Mouse (Mus musculus) lung, adult 2 months (tissue): ENCODE data around the gene Gimap9. TPM values are rescaled to one million over a fixed set of nuclear protein-coding genes. Genes with fewer than 3 reads are reported as not detected.
"Not testable (repeated sequence)": the region's sequence is repeated elsewhere in the genome, so short reads cannot be mapped to it uniquely, and the experiment has no call there.

Experiments used
- DNase-seq: peaks from one replicate; pipeline ENCODE4 v3.0.0; 2022
- H3K4me1 ChIP-seq: fragments of 200-500 bp; 2 replicates; pipeline ENCODE4 v1.6.1; 2011; ENCODE audit warnings: low read length; ENCODE audit not compliant: control insufficient read depth, insufficient read depth
- H3K4me3 ChIP-seq: fragments of 200-500 bp; replicated peaks from 2 replicates; pipeline ENCODE3; 2011; ENCODE audit warnings: low read depth, mild to moderate bottlenecking, control low read depth, low read length; ENCODE audit errors: extremely low read depth
- CTCF ChIP-seq: fragments of 200-500 bp; IDR thresholded peaks from 2 replicates; pipeline ENCODE4 v1.5.1; 2011; ENCODE audit warnings: mild to moderate bottlenecking, low read length, control low read depth; ENCODE audit not compliant: insufficient read depth
- POLR2A ChIP-seq: fragments of 200-500 bp; IDR thresholded peaks from 2 replicates; pipeline ENCODE4 v1.6.1; 2011; ENCODE audit warnings: low read depth, mild to moderate bottlenecking, control low read depth, low read length, borderline replicate concordance; ENCODE audit errors: extremely low read depth
- WGBS: fragments of 180-500 bp; shearing (Covaris S2); methylation state at CpG from one replicate; pipeline ENCODE4 v1.1.7; 2018; 5-methylcytosine and 5-hydroxymethylcytosine counted together
- polyA plus RNA-seq: library from polyadenylated mRNA; depleted of rRNA; stranded (reverse); fragments of >200 nt; gene quantifications from 2 replicates; pipeline ENCODE4 v1.2.3, GENCODE M21; 2012

The Gimap9 gene
- polyA plus RNA-seq, 1 experiment: 5.2 TPM

GRCm38 (mm10) chr6:48678391-48678790 is 2.5 kb downstream of the Gimap9 start:
- Histone ChIP-seq H3K4me1 (peaks cover 4% of the 10 kb centered on the region), H3K4me3 (no peak overlapping the region)
- TF ChIP-seq POLR2A: no peak
- no peak for TF ChIP-seq CTCF
- DNase-seq: no peak
- 48% methylated on average over 4 of the region's 4 CpGs for WGBS

GRCm38 (mm10) chr6:48679701-48680100 is 3.8 kb downstream of the Gimap9 start:
- no peak for DNase-seq

GRCm38 (mm10) chr6:48680421-48680820 is 4.5 kb downstream of the Gimap9 start:
- 77% methylated on average over 5 of the region's 5 CpGs for WGBS
- no peak for TF ChIP-seq CTCF
- TF ChIP-seq POLR2A: no peak

More at GRCm38 (mm10) chr6:48679701-48680100, 3.8 kb downstream of the Gimap9 start:
- WGBS: 79% methylated on average over 6 of the region's 6 CpGs
- TF ChIP-seq CTCF (no peak), POLR2A (no peak)
- Histone ChIP-seq H3K4me3 (no peak overlapping the region), H3K4me1 (peaks cover 4% of the 10 kb centered on the region)

GRCm38 (mm10) chr6:48681472-48682090 is 5.7 kb downstream of the Gimap9 start:
- no peak for TF ChIP-seq CTCF
- peaks cover 2% of the 10 kb centered on the region for H3K4me1 ChIP-seq
- 42% methylated on average over 3 of the region's 3 CpGs for WGBS
- H3K4me3 ChIP-seq: no peak overlapping the region
- DNase-seq: no peak

More at GRCm38 (mm10) chr6:48680421-48680820, 4.5 kb downstream of the Gimap9 start:
- H3K4me3 ChIP-seq: no peak overlapping the region
- no peak for DNase-seq
- peaks cover 4% of the 10 kb centered on the region for H3K4me1 ChIP-seq

GRCm38 (mm10) chr6:48682271-48682670 is 6.3 kb downstream of the Gimap9 start:
- Histone ChIP-seq H3K4me1 (peaks cover 2% of the 10 kb centered on the region), H3K4me3 (no peak overlapping the region)
- no peak for TF ChIP-seq POLR2A
- no peak for TF ChIP-seq CTCF
- 63% methylated on average over 4 of the region's 4 CpGs for WGBS
- DNase-seq: no peak

GRCm38 (mm10) chr6:48683263-48683821 is 7.4 kb downstream of the Gimap9 start:
- not testable (repeated sequence) for H3K4me3 ChIP-seq, DNase-seq, H3K4me1 ChIP-seq
- 86% methylated on average over 4 of the region's 4 CpGs for WGBS

- peak; percentile 21; the same call in 1 of the 2 replicates for TF ChIP-seq POLR2A
- TF ChIP-seq CTCF: no peak
- peaks cover 4% of the 10 kb centered on the region for H3K4me1 ChIP-seq
- DNase-seq: no peak
- 32% methylated on average over 5 of the region's 5 CpGs for WGBS
- H3K4me3 ChIP-seq: peak within 1 kb of the TSS; percentile 63
Measured at GRCm38 (mm10) chr6:48684319-48684718, 8.4 kb downstream of the Gimap9 start, which contains the start of gene Gimap4. TSS of gene Gimap4 (plus strand) at chr6:48684549.

GRCm38 (mm10) chr6:48684806-48685205 is 8.9 kb downstream of the Gimap9 start:
- DNase-seq: no peak
- Histone ChIP-seq H3K4me1 (peaks cover 4% of the 10 kb centered on the region), H3K4me3 (peak overlapping the region; percentile 63)
- WGBS: 37% methylated on average over 4 of the region's 4 CpGs
- TF ChIP-seq CTCF (no peak), POLR2A (0 out of 2 replicates have a peak, but pooled peaks have one; percentile 19)

- peak overlapping the region; percentile 63 for H3K4me3 ChIP-seq
- TF ChIP-seq POLR2A: no peak
- TF ChIP-seq CTCF: no peak
- WGBS: 60% methylated on average over 2 of the region's 2 CpGs
- peaks cover 4% of the 10 kb centered on the region for H3K4me1 ChIP-seq
- no peak for DNase-seq
Measured at GRCm38 (mm10) chr6:48685251-48685650, 9.3 kb downstream of the Gimap9 start.
